In the genomic region with DNA sequence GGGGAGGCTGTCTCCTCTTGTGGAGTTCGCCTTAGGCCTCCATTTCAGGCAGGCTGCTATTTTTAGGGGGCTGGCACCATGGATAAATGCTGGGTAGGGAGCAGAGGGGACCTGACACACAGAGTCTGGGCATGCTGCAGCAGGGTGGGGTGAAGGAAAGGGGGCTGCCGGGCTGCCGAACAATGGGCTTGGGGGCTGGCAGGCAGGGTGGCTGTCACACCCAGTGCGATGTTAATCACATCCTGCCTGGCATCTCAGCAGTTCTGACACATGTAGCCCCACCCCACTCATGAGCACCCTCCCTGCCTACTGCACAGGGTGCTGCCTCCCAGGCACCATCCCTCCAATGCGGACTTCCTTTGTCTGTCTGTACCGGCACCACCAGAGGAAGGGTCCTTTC, we compare ENCODE assay signal across 8 mouse cellular contexts. TPM values are rescaled to one million over a fixed set of nuclear protein-coding genes. Genes with fewer than 3 reads are reported as not detected.
A peak's percentile ranks its signal among the peaks of the same experiment; 100 is the strongest.
DNase-seq lines count a peak whose midpoint lies in the region; ATAC-seq lines count a peak whose summit lies in the region.

No protein-coding gene starts in this region.

- no peak overlapping the region for H3K4me3 ChIP-seq in midbrain, embryonic 12.5 days
- no peak overlapping the region for H3K4me3 ChIP-seq in midbrain, embryonic 11.5 days (ENCODE audit: low read depth, low read length)
- H3K4me3 ChIP-seq in stomach, embryonic 14.5 days (ENCODE audit: low read depth, low read length): no peak overlapping the region

- H3K27ac ChIP-seq in midbrain, embryonic 12.5 days (replicated peaks): 0 out of 2 replicates have a peak overlapping the region, but pooled peaks have one; percentile 10
- H3K27ac ChIP-seq in midbrain, embryonic 11.5 days (ENCODE audit: low read depth, low read length): no peak overlapping the region
- peak overlapping the region; percentile 55 for H3K27ac ChIP-seq in stomach, embryonic 14.5 days (ENCODE audit: low read length)

- DNase-seq in midbrain, embryonic 11.5 days (ENCODE audit: low spot score, missing footprints): no peak
- DNase-seq in induced T-regulatory cell, adult 2 months (ENCODE audit: low read depth): peak; percentile 20
- no peak for DNase-seq in gastrocnemius, postnatal 4 days (ENCODE audit: low spot score in 2 of 2)
- DNase-seq in retina, postnatal 1 day: no peak
- no peak for DNase-seq in left cerebral cortex, postnatal 10 days (ENCODE audit: extremely low spot score in 1 of 2, low spot score in 2 of 2)

- intact Hi-C loops in left cerebral cortex, postnatal 10 days (cut with DNase I): no loop called here

- ATAC-seq in midbrain, embryonic 12.5 days (ENCODE audit: low FRiP score, low read depth): no peak
- ATAC-seq in midbrain, embryonic 11.5 days (ENCODE audit: low FRiP score): no peak
- ATAC-seq in erythroid progenitor cell, adult 5-6 weeks (replicated peaks; ENCODE audit: low FRiP score, poor library complexity, severe bottlenecking): 0 out of 2 replicates have a peak, but pooled peaks have one; percentile 19
- ATAC-seq in stomach, embryonic 14.5 days (ENCODE audit: insufficient number of reproducible peaks, insufficient read depth, low FRiP score, low read depth): no peak

- no peak overlapping the region for H3K9ac ChIP-seq in midbrain, embryonic 12.5 days (replicated peaks)
- no peak overlapping the region for H3K9ac ChIP-seq in midbrain, embryonic 11.5 days (ENCODE audit: low read length)
- H3K9ac ChIP-seq in stomach, embryonic 14.5 days (replicated peaks; ENCODE audit: low read depth, low read length): no peak overlapping the region

- peaks cover 24% of the 10 kb centered on the region for H3K4me1 ChIP-seq in midbrain, embryonic 12.5 days
- H3K4me1 ChIP-seq in midbrain, embryonic 11.5 days (ENCODE audit: control insufficient read depth, insufficient read depth, low read length): peaks cover 11% of the 10 kb centered on the region; the same call in 1 of the 2 replicates
- peaks cover 29% of the 10 kb centered on the region for H3K4me1 ChIP-seq in stomach, embryonic 14.5 days (ENCODE audit: control insufficient read depth, insufficient read depth, low read length)

- H3K4me2 ChIP-seq in midbrain, embryonic 12.5 days (replicated peaks): no peak overlapping the region
- H3K4me2 ChIP-seq in midbrain, embryonic 11.5 days: no peak overlapping the region
- H3K4me2 ChIP-seq in stomach, embryonic 14.5 days (replicated peaks; ENCODE audit: low read depth, low read length): 0 out of 2 replicates have a peak overlapping the region, but pooled peaks have one; percentile 10

- H3K27me3 ChIP-seq in midbrain, embryonic 12.5 days: 0 out of 2 replicates have a peak, but pooled peaks cover 4% of the 10 kb centered on the region
- no peaks in the 10 kb centered on the region for H3K27me3 ChIP-seq in midbrain, embryonic 11.5 days (ENCODE audit: control insufficient read depth, insufficient read depth, low read length)
- H3K27me3 ChIP-seq in stomach, embryonic 14.5 days (ENCODE audit: control insufficient read depth, insufficient read depth, low read length): no peaks in the 10 kb centered on the region

- WGBS in midbrain, embryonic 12.5 days: 45% methylated on average over 6 of the region's 6 CpGs
- WGBS in midbrain, embryonic 11.5 days: 48% methylated on average over 6 of the region's 6 CpGs
- 44% methylated on average over 6 of the region's 6 CpGs for WGBS in stomach, embryonic 14.5 days

- no peaks in the 10 kb centered on the region for H3K36me3 ChIP-seq in midbrain, embryonic 12.5 days
- no peaks in the 10 kb centered on the region for H3K36me3 ChIP-seq in midbrain, embryonic 11.5 days (ENCODE audit: control insufficient read depth, insufficient read depth, low read length)
- H3K36me3 ChIP-seq in stomach, embryonic 14.5 days (ENCODE audit: control insufficient read depth, insufficient read depth, low read length): no peaks in the 10 kb centered on the region

- no peaks in the 10 kb centered on the region for H3K9me3 ChIP-seq in midbrain, embryonic 12.5 days
- H3K9me3 ChIP-seq in midbrain, embryonic 11.5 days (ENCODE audit: control insufficient read depth, low read length): no peaks in the 10 kb centered on the region
- H3K9me3 ChIP-seq in stomach, embryonic 14.5 days (ENCODE audit: control insufficient read depth, low read depth, low read length): no peaks in the 10 kb centered on the region

RNA-seq across cellular contexts. Expression of a gene that starts 15.9 kb away (rescaled TPM):
- polyA plus RNA-seq in midbrain, embryonic 12.5 days (2016; fragmentation: Nextera tagmentation; extraction: Ambion mirVana): 27.7 TPM in 2 replicates
- polyA plus RNA-seq in midbrain, embryonic 11.5 days (2014; fragmentation: Nextera tagmentation; extraction: Ambion mirVana): 20.7 and 22.7 TPM in 2 replicates
- total RNA-seq in erythroid progenitor cell, adult 5-6 weeks (2015; ENCODE audit: low replicate concordance): not detected in 2 replicates
- total RNA-seq in erythroid progenitor cell, adult 5-6 weeks (2017; ENCODE audit: low replicate concordance): not detected in 2 replicates
- polyA plus RNA-seq in stomach, embryonic 14.5 days (2014; fragmentation: Nextera tagmentation; extraction: Ambion mirVana): 28.7 TPM in 2 replicates
- total RNA-seq in gastrocnemius, postnatal 4 days (2021): 10 to 100 TPM; 43.9 to 44.6 TPM
- 10 to 100 TPM; 80.7 to 87.0 TPM for total RNA-seq in left cerebral cortex, postnatal 10 days (2021)

Comparison
In these comparisons a context has a peak if more than half of its experiments do, and no peak if none do; other contexts are left out.
1. RNA of a gene that starts 15.9 kb away (total RNA-seq): 80.7 to 87.0 TPM in left cerebral cortex, postnatal 10 days and 43.9 to 44.6 TPM in gastrocnemius, postnatal 4 days; not detected in erythroid progenitor cell, adult 5-6 weeks; every median in the first group is over 10 times any median in the second.